Mouse (Mus musculus) embryo, embryonic 11.5 days (tissue): ENCODE results near the gene Neurl2.
"Not testable (repeated sequence)": the region's sequence is repeated elsewhere in the genome, so short reads cannot be mapped to it uniquely, and the experiment has no call there.

Experiments used
- DNase-seq: peaks from one replicate; pipeline ENCODE4 v3.0.0-alpha.2; 2012; ENCODE audit warnings: low read depth, low spot score

The Neurl2 gene

GRCm38 (mm10) chr2:164833314-164833959 is at the start of gene Neurl2:
Gene Neurl2, minus strand, starts transcription at chr2:164833456.
- DNase-seq, result peak; percentile 99

GRCm38 (mm10) chr2:164882619-164883018 is 49.4 kb upstream of the Neurl2 start:
- DNase-seq, result no peak

- DNase-seq, result peak; percentile 94
Measured at GRCm38 (mm10) chr2:164879568-164880277, 46.5 kb upstream of the Neurl2 start.

GRCm38 (mm10) chr2:164879228-164879567 is 45.9 kb upstream of the Neurl2 start, which contains the start of gene Pcif1:
Gene Pcif1, plus strand, starts transcription at chr2:164879304.
- peak; percentile 88 for DNase-seq

GRCm38 (mm10) chr2:164878509-164879227 is 45.4 kb upstream of the Neurl2 start:
- peak; percentile 32 for DNase-seq

GRCm38 (mm10) chr2:164877376-164878215 is 44.3 kb upstream of the Neurl2 start:
- DNase-seq, result not testable (repeated sequence)

GRCm38 (mm10) chr2:164875648-164876047 is 42.4 kb upstream of the Neurl2 start:
- not testable (repeated sequence) for DNase-seq

- DNase-seq, result no peak
Measured at GRCm38 (mm10) chr2:164874239-164874769, 41.0 kb upstream of the Neurl2 start.

- DNase-seq, result no peak
Measured at GRCm38 (mm10) chr2:164873621-164874020, 40.4 kb upstream of the Neurl2 start.

- no peak for DNase-seq
Measured at GRCm38 (mm10) chr2:164871602-164872303, 38.5 kb upstream of the Neurl2 start.

GRCm38 (mm10) chr2:164868491-164868890 is 35.2 kb upstream of the Neurl2 start:
- DNase-seq, result no peak

GRCm38 (mm10) chr2:164867566-164867965 is 34.3 kb upstream of the Neurl2 start:
- no peak for DNase-seq

GRCm38 (mm10) chr2:164866741-164867551 is 33.7 kb upstream of the Neurl2 start:
- no peak for DNase-seq

GRCm38 (mm10) chr2:164864593-164864992 is 31.3 kb upstream of the Neurl2 start:
- DNase-seq, result no peak

- DNase-seq, result not testable (repeated sequence)
Measured at GRCm38 (mm10) chr2:164863411-164863810, 30.2 kb upstream of the Neurl2 start.

GRCm38 (mm10) chr2:164862179-164862861 is 29.1 kb upstream of the Neurl2 start:
- peak; percentile 49 for DNase-seq

- no peak for DNase-seq
Measured at GRCm38 (mm10) chr2:164861094-164861493, 27.8 kb upstream of the Neurl2 start.

- DNase-seq, result no peak
Measured at GRCm38 (mm10) chr2:164859640-164860432, 26.6 kb upstream of the Neurl2 start.
